Mouse (Mus musculus) MEL (cell line): ENCODE data around the gene Gm3045. TPM values are rescaled to one million over a fixed set of nuclear protein-coding genes. Genes with fewer than 3 reads are reported as not detected.

ENCODE experiments used
- DNase-seq: peaks from one replicate; pipeline ENCODE4 v3.0.0; 2011; ENCODE audit warnings: low read depth, low spot score
- H3K27ac ChIP-seq: 2 replicates; pipeline ENCODE4 v1.5.1; 2012; ENCODE audit warnings: low read depth, mild to moderate bottlenecking, control low read depth, low read length, moderate library complexity; ENCODE audit not compliant: control insufficient read depth
- H3K27me3 ChIP-seq, 2 experiments: fragments of 150-350 bp in 1 of 2; sonication (generic) in 1 of 2; 2 replicates each; pipeline ENCODE4 v1.6.1; 2012; ENCODE audit warnings: low read length in 2 of 2, mild to moderate bottlenecking in 2 of 2, improper control_type of control experiment in 1 of 2, moderate library complexity in 1 of 2; ENCODE audit not compliant: insufficient read depth in 2 of 2, control insufficient read depth in 1 of 2
- H3K36me3 ChIP-seq, 2 experiments: 2 replicates each; pipeline ENCODE4 v1.6.1; 2012 to 2014; ENCODE audit warnings: low read length in 2 of 2, improper control_type of control experiment in 1 of 2, inconsistent platforms in 1 of 2, mild to moderate bottlenecking in 1 of 2; ENCODE audit not compliant: insufficient read depth in 2 of 2, control insufficient read depth in 1 of 2
- H3K4me1 ChIP-seq, 2 experiments: fragments of 150-350 bp in 1 of 2; sonication (generic) in 1 of 2; 2 replicates each; pipeline ENCODE4 v1.6.1; 2012; ENCODE audit warnings: low read length in 2 of 2, improper control_type of control experiment in 1 of 2, mild to moderate bottlenecking in 1 of 2; ENCODE audit not compliant: insufficient read depth in 2 of 2, control insufficient read depth in 1 of 2
- H3K4me3 ChIP-seq, 2 experiments: fragments of 150-350 bp in 1 of 2; sonication (generic) in 1 of 2; 2 replicates each; pipeline ENCODE4 v1.5.1; 2012; ENCODE audit warnings: low read depth in 2 of 2, low read length in 2 of 2, mild to moderate bottlenecking in 2 of 2, moderate library complexity in 2 of 2, control low read depth in 1 of 2, improper control_type of control experiment in 1 of 2; ENCODE audit not compliant: control insufficient read depth in 1 of 2, insufficient read depth in 1 of 2
- H3K79me2 ChIP-seq: 2 replicates; pipeline ENCODE4 v1.6.1; 2012; ENCODE audit warnings: mild to moderate bottlenecking, low read length, moderate library complexity; ENCODE audit not compliant: control insufficient read depth, poor library complexity, insufficient read depth
- H3K9ac ChIP-seq: 2 replicates; pipeline ENCODE4 v1.6.1; 2012; ENCODE audit warnings: low read depth, mild to moderate bottlenecking, control low read depth, low read length, moderate library complexity; ENCODE audit not compliant: control insufficient read depth, poor library complexity, severe bottlenecking
- H3K9me3 ChIP-seq: fragments of 150-350 bp; sonication (generic); replicated peaks from 2 replicates; pipeline ENCODE4 v1.6.1; 2012; ENCODE audit warnings: mild to moderate bottlenecking, low read length, improper control_type of control experiment, moderate library complexity; ENCODE audit not compliant: insufficient read depth
- CHD2 ChIP-seq: IDR thresholded peaks from 2 replicates; pipeline ENCODE4 v1.6.1; 2011; ENCODE audit warnings: low read length, improper control_type of control experiment
- E2F4 ChIP-seq: IDR thresholded peaks from 2 replicates; pipeline ENCODE4 v1.6.1; 2011; ENCODE audit warnings: low read depth, low read length, improper control_type of control experiment, borderline replicate concordance
- ELF1 ChIP-seq: IDR thresholded peaks from 2 replicates; pipeline ENCODE4 v1.6.1; 2014; ENCODE audit warnings: low read depth, mild to moderate bottlenecking, inconsistent platforms, low read length, improper control_type of control experiment, moderate library complexity
- KAT2A ChIP-seq: conservative IDR thresholded peaks from 2 replicates; pipeline ENCODE4 v1.6.1; 2012; ENCODE audit warnings: low read depth, low read length, improper control_type of control experiment, inconsistent platforms
- MAZ ChIP-seq: IDR thresholded peaks from 2 replicates; pipeline ENCODE4 v1.6.1; 2012; ENCODE audit warnings: low read depth, mild to moderate bottlenecking, inconsistent platforms, low read length, improper control_type of control experiment
- MEF2A ChIP-seq: IDR thresholded peaks from 2 replicates; pipeline ENCODE4 v1.6.1; 2014; ENCODE audit warnings: low read depth, mild to moderate bottlenecking, inconsistent platforms, low read length, improper control_type of control experiment; ENCODE audit not compliant: poor library complexity, insufficient replicate concordance, severe bottlenecking; ENCODE audit errors: extremely low read depth
- MYB ChIP-seq: IDR thresholded peaks from 2 replicates; pipeline ENCODE4 v1.6.1; 2011; ENCODE audit warnings: mild to moderate bottlenecking, low read depth, low read length, improper control_type of control experiment
- MYC ChIP-seq: IDR thresholded peaks from 2 replicates; pipeline ENCODE4 v1.6.1; 2011; ENCODE audit warnings: low read depth, mild to moderate bottlenecking, low read length, improper control_type of control experiment, moderate library complexity
- POLR2A ChIP-seq, 2 experiments: IDR thresholded peaks; 2 replicates each; pipeline ENCODE4 v1.6.1; 2011 to 2012; ENCODE audit warnings: low read length in 2 of 2, mild to moderate bottlenecking in 2 of 2, control low read depth in 1 of 2, improper control_type of control experiment in 1 of 2, low read depth in 1 of 2, moderate library complexity in 1 of 2; ENCODE audit not compliant: control insufficient read depth in 1 of 2, insufficient read depth in 1 of 2, poor library complexity in 1 of 2
- POLR2AphosphoS2 ChIP-seq: IDR thresholded peaks from 2 replicates; pipeline ENCODE4 v1.6.1; 2011; ENCODE audit warnings: low read length, improper control_type of control experiment
- SIN3A ChIP-seq: IDR thresholded peaks from 2 replicates; pipeline ENCODE4 v1.6.1; 2012; ENCODE audit warnings: low read length, improper control_type of control experiment, inconsistent platforms
- USF1 ChIP-seq: IDR thresholded peaks from 2 replicates; pipeline ENCODE4 v1.6.1; 2014; ENCODE audit warnings: low read depth, mild to moderate bottlenecking, inconsistent platforms, low read length, improper control_type of control experiment, moderate library complexity
- ZC3H11A ChIP-seq: IDR thresholded peaks from 2 replicates; pipeline ENCODE4 v1.6.1; 2012; ENCODE audit warnings: low read depth, mild to moderate bottlenecking, inconsistent platforms, low read length, improper control_type of control experiment
- ZKSCAN1 ChIP-seq: IDR thresholded peaks from 2 replicates; pipeline ENCODE4 v1.6.1; 2012; ENCODE audit warnings: low read depth, mild to moderate bottlenecking, inconsistent platforms, low read length, improper control_type of control experiment, moderate library complexity
- ZMIZ1 ChIP-seq: IDR thresholded peaks from 2 replicates; pipeline ENCODE4 v1.6.1; 2012; ENCODE audit warnings: low read depth, mild to moderate bottlenecking, inconsistent platforms, low read length, improper control_type of control experiment, moderate library complexity
- polyA plus RNA-seq, 2 experiments: library from polyadenylated mRNA; stranded (reverse) in 1 of 2; unstranded in 1 of 2; fragments of >175 nt in 1 of 2; fragments of >200 nt in 1 of 2; gene quantifications; 2 replicates each; pipeline versions ENCODE4 v1.2.1 to v1.2.4; 2012; ENCODE audit warnings: low replicate concordance in 2 of 2, low read depth in 1 of 2; ENCODE audit not compliant: insufficient read length in 2 of 2, insufficient read depth in 1 of 2, missing spikeins in 1 of 2
- total RNA-seq: library from RNA; depleted of rRNA; stranded (reverse); fragments of 300-350 nt; gene quantifications from 2 replicates; pipeline ENCODE4 v1.2.3, GENCODE M21; 2012

The Gm3045 gene
- total and polyA plus RNA-seq, 3 experiments, result not detected

DNA sequence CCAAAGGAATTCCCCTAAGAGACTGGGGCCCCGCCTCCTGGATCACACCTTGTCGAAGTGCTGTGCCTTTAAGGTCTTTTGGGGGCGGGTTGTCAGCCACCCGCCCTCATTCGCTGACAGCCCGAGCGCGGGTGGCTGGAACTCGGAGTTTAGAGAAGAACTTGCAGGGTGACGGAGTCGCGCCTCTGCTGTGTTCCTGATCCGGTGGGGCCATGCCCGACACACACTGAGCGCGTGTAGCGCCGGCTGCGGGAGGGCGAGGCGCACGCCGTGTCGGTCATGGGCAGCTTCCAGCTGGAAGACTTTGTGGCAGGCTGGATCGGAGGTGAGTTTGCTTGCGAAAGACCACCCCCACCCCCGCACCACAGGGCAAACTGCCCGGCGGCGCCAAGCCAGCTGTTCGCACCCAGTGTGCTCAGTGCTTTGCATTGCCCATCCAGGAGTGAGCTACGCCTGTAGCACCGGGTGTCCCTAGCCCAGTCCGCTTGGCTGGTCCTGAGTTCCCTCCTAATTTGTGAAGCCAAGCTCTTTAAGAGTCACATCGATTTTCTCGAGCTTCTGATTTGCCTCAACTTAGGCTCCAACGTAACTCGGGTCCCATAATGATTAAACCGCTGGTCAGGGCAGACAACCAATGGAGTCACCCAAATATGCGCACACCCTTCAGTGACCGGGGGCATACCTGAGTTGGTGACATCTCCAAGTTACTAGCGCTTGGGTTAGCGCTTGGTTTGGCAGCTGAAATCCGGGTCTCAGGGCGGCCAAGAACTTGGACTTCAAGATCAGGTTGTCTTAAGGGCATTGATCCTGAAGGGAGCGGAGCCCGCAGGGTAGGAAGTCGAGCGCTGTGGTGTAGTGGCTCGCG is 12.0 kb downstream of the Gm3045 start, which contains the start of gene Slc25a48:
TSS of gene Slc25a48 (plus strand) at position 145 of the 865 bp plus-strand sequence.
- H3K27ac ChIP-seq, result no peak within 1 kb of the TSS
- H3K4me3 ChIP-seq, result no peak within 1 kb of the TSS
- no peaks in the 10 kb centered on the region for H3K36me3 ChIP-seq
- H3K4me1 ChIP-seq, result no peaks in the 10 kb centered on the region
- DNase-seq, result no peak
- no peaks in the 10 kb centered on the region for H3K9me3 ChIP-seq
- H3K27me3 ChIP-seq, result no peaks in the 10 kb centered on the region
- H3K9ac ChIP-seq, result no peak within 1 kb of the TSS
- TF ChIP-seq MEF2A, result no peak
- no peak for TF ChIP-seq MAZ
- no peak for TF ChIP-seq MYC
- no peak for TF ChIP-seq POLR2A (IDR thresholded peaks at IDR 0.05; ENCODE audit: control insufficient read depth in 1 of 2, insufficient read depth in 1 of 2, low read depth in 1 of 2, low read length in 2 of 2, poor library complexity in 1 of 2)
- no peak for TF ChIP-seq ZMIZ1
- TF ChIP-seq, all 39 proteins: peak for 0
- H3K79me2 ChIP-seq, result no peaks in the 10 kb centered on the region

DNA sequence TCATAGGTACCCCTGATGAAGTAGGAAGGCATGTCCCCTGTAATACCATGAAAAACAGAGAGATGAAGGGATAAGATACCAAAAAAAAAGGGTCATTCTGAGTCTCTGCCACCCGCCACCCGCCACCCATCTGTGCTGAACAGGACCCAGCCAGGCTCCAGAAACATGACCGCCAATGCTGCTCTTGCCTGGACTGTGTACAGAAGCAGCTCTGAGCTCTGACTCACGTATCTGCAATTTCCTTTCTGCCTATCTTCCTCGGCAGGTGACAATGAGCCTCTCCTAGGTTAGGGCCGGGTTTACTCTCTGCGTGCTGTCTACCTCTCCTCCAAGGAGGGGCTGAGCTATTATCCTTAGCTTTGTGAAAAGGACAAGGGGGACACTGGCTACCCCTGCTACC is 17.0 kb downstream of the Gm3045 start:
- Histone ChIP-seq H3K9me3 (no peaks in the 10 kb centered on the region), H3K4me1 (no peaks in the 10 kb centered on the region), H3K9ac (no peak overlapping the region), H3K4me3 (no peak overlapping the region), H3K27ac (no peak overlapping the region), H3K36me3 (no peaks in the 10 kb centered on the region), H3K79me2 (no peaks in the 10 kb centered on the region), H3K27me3 (no peaks in the 10 kb centered on the region)
- TF ChIP-seq POLR2AphosphoS2 (no peak), ELF1 (no peak), ZC3H11A (no peak), ZKSCAN1 (no peak), SIN3A (no peak), POLR2A (IDR thresholded peaks at IDR 0.05; ENCODE audit: control insufficient read depth in 1 of 2, insufficient read depth in 1 of 2, low read depth in 1 of 2, low read length in 2 of 2, poor library complexity in 1 of 2) (no peak), MEF2A (no peak), CHD2 (no peak), USF1 (no peak), KAT2A (no peak), E2F4 (no peak), MYB (no peak)
- no peak for DNase-seq
